Mouse (Mus musculus): ENCODE measurements around the gene Bclaf3.

Bclaf3 gene

GRCm38 (mm10) chrX:159626907-159627587, 100.6 kb downstream of the Bclaf3 start, which contains the start of gene Sh3kbp1:
Sh3kbp1 (plus strand) TSS chrX:159627272.
- peak; percentile 35 to 55 for DNase-seq (ENCODE audit: low spot score in 2 of 2)

- DNase-seq (ENCODE audit: low spot score in 2 of 2) = peak in 1 of 2 experiments; percentile 2
Observed at GRCm38 (mm10) chrX:159627588-159628566, 101.4 kb downstream of the Bclaf3 start.

- no peak for DNase-seq (ENCODE audit: low spot score in 2 of 2)
Observed at GRCm38 (mm10) chrX:159628629-159629028, 102.1 kb downstream of the Bclaf3 start.

- no peak for DNase-seq (ENCODE audit: low spot score in 2 of 2)
Observed at GRCm38 (mm10) chrX:159629203-159629602, 102.7 kb downstream of the Bclaf3 start.

GRCm38 (mm10) chrX:159638500-159639227, 112.2 kb downstream of the Bclaf3 start:
- DNase-seq (ENCODE audit: low spot score in 2 of 2) = peak in 1 of 2 experiments; percentile 3

- no peak for DNase-seq (ENCODE audit: low spot score in 2 of 2)
Observed at GRCm38 (mm10) chrX:159639991-159640390, 113.5 kb downstream of the Bclaf3 start.

All from natural killer cell, adult 2 months (primary cell).